Mouse (Mus musculus): ENCODE data around the gene Lrmda. TPM values are rescaled to one million over a fixed set of nuclear protein-coding genes. Genes with fewer than 3 reads are reported as not detected.

Gene Lrmda
- polyA plus RNA-seq, 1 experiment: not detected

DNA sequence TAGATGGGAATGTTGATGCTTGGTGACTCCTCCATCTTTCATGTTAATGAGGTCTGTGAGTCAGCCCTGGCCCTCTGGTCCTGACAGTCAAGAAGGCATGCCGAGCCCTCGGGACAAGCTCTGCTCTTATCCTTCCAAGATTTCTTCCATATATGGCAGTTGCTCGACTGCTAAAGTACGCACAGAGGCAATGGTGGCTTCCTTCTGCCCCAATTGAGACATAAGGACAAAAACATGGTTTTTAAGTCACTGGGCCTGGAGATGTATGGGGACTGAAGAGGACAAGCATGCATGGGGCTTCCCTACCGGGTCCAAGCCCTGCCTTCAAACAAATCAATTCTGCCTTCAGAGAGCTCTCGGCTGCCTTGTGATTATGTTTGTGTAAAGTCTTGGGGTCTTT is 793.3 kb downstream of the Lrmda start:
- peak overlapping the region; percentile 99 for H3K27ac ChIP-seq (ENCODE audit: insufficient read depth, low read length)
- peaks cover 9% of the 10 kb centered on the region for H3K4me1 ChIP-seq (ENCODE audit: control insufficient read depth, insufficient read depth, low read length)
- H3K4me3 ChIP-seq (ENCODE audit: insufficient read depth, low read length): no peak overlapping the region
- TF ChIP-seq CTCF (IDR thresholded peaks at IDR 0.05; ENCODE audit: borderline replicate concordance, insufficient read depth, low read length) (no peak), POLR2A (IDR thresholded peaks at IDR 0.05; ENCODE audit: low read depth, low read length) (no peak)

DNA sequence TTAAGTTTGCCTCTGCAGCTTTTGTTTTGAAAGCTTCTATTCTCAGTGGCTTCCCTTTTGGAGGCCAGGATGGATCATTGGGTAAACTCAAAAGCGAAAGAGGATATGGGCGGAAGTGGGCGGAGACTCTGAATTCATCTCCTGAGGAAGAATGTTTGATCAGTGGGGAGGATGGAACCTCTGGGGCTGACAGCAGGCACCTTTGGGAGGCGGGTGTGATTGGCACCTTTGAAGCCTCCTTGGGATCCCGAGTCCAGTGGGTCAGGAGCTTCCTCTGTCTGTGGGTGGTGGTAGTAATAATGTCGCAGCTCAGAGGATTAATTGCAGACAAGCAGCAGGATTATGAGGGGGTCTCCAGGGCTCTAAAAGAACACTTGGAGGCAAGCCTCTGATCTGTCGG is 793.9 kb downstream of the Lrmda start:
- Histone ChIP-seq H3K4me3 (ENCODE audit: insufficient read depth, low read length) (no peak overlapping the region), H3K4me1 (ENCODE audit: control insufficient read depth, insufficient read depth, low read length) (peaks cover 9% of the 10 kb centered on the region), H3K27ac (ENCODE audit: insufficient read depth, low read length) (peak overlapping the region; percentile 99)
- TF ChIP-seq CTCF (IDR thresholded peaks at IDR 0.05; ENCODE audit: borderline replicate concordance, insufficient read depth, low read length) (no peak), POLR2A (IDR thresholded peaks at IDR 0.05; ENCODE audit: low read depth, low read length) (no peak)

DNA sequence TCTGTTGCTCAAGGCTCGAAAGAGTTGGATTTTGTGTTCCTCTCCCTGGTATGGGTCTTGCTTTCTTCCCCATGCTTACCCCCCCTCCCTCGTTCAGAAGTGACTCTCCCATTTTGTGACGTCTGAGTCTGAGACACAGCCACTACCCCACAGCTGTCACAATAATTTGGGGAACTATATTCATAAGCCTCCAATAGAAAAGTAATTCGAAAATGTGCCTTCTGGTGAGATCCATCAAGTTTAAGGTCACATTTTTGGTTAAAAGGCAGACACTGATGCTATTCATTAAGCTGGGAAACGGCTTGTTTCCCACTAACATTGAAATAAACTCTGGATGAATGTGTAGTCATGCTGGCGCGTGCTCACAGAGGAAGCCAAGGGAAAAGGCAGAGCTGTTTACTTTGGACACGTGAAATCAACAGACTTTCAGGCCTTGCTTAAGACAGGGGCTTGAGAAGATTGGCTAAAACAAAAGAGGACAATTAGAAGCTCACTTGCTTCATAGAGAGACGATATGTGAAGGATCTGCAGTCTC is 795.4 kb downstream of the Lrmda start:
- no peak for TF ChIP-seq POLR2A (IDR thresholded peaks at IDR 0.05; ENCODE audit: low read depth, low read length)
- TF ChIP-seq CTCF (IDR thresholded peaks at IDR 0.05; ENCODE audit: borderline replicate concordance, insufficient read depth, low read length): no peak
- Histone ChIP-seq H3K27ac (ENCODE audit: insufficient read depth, low read length) (peak overlapping the region; percentile 100), H3K4me1 (ENCODE audit: control insufficient read depth, insufficient read depth, low read length) (peaks cover 9% of the 10 kb centered on the region), H3K4me3 (ENCODE audit: insufficient read depth, low read length) (no peak overlapping the region)

DNA sequence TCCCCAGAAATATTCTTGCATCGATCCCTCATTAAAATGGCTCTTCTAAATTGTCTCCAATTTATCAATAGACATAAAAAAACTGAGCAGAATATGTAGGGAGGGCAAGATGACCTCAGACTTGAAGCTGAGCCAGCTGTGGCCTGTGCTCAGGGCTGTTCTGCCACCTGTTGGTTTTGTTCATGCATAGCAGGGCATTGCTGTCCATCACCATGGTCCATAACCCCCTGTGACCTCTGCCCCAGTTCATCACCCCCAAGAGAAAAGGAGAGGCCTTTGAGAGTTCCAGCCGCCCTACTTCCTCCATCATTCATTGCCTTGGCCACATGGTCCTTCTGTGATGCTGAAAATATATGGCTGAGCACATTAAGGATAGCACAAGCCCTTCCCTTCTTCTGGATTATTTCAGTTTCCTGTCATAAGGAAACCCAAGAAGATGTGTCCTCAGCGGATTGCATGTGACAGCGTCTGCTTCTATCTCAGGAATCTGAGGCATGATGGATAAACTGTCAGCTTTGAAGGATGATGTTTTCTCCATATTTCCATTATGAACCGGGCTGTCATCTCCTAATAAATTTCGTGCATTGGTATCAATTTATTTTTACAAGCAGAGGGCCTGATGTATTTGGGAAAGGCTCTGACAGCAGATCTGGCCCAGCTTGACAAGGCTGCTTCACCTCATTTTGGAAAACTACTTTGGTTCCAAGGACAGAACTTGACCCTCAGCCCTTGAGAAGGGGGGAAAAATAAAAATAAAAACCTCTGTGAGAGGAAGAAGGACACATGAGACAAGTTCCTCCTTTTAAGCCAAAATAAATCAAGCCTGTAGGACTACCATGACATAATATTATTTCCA is 798.1 kb downstream of the Lrmda start:
- H3K4me3 ChIP-seq (ENCODE audit: insufficient read depth, low read length): no peak overlapping the region
- TF ChIP-seq POLR2A (IDR thresholded peaks at IDR 0.05; ENCODE audit: low read depth, low read length) (no peak), CTCF (IDR thresholded peaks at IDR 0.05; ENCODE audit: borderline replicate concordance, insufficient read depth, low read length) (peak; percentile 54; the same call in 1 of the 2 replicates)
- peaks cover 12% of the 10 kb centered on the region for H3K4me1 ChIP-seq (ENCODE audit: control insufficient read depth, insufficient read depth, low read length)
- peak overlapping the region; percentile 39 for H3K27ac ChIP-seq (ENCODE audit: insufficient read depth, low read length)

DNA sequence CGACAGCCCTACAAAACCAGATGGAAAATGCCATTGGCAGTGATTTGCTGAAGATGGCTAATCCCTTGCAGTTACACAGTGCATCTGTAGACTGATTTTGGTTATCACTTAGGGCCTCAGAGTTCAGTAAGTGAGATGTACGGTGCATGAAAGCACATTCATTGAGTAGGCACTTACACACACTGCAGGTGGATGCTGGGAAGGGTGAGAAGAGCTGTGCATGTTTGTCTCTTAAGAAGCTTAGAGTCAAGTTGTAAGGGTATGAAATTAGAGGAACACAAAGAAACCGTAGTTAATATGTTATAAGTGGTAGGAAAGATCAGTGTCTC is 798.7 kb downstream of the Lrmda start:
- TF ChIP-seq CTCF (IDR thresholded peaks at IDR 0.05; ENCODE audit: borderline replicate concordance, insufficient read depth, low read length) (no peak), POLR2A (IDR thresholded peaks at IDR 0.05; ENCODE audit: low read depth, low read length) (no peak)
- Histone ChIP-seq H3K4me1 (ENCODE audit: control insufficient read depth, insufficient read depth, low read length) (peaks cover 14% of the 10 kb centered on the region), H3K4me3 (ENCODE audit: insufficient read depth, low read length) (no peak overlapping the region), H3K27ac (ENCODE audit: insufficient read depth, low read length) (peak overlapping the region; percentile 39)

DNA sequence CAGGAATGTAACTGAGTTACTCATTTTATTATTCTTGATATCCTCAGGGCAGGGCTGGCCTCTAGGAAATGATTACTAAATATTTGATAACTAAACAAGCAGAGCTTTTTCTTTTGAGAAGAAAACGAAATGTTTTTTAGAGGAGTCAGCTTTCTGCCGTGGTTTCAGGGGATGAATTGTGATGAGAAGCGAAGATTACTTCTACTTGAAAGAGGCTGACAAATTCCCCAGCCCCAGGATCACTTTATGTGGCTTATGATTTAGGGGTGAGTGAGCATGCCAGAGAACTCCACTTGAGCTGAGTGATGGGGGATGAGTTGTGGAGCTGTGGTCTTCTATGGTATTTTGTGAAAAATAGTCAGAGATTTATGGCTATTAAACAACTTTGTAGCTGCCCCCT is 803.4 kb downstream of the Lrmda start:
- Histone ChIP-seq H3K4me3 (ENCODE audit: insufficient read depth, low read length) (no peak overlapping the region), H3K4me1 (ENCODE audit: control insufficient read depth, insufficient read depth, low read length) (peaks cover 12% of the 10 kb centered on the region), H3K27ac (ENCODE audit: insufficient read depth, low read length) (peak overlapping the region; percentile 98)
- no peak for TF ChIP-seq POLR2A (IDR thresholded peaks at IDR 0.05; ENCODE audit: low read depth, low read length)
- TF ChIP-seq CTCF (IDR thresholded peaks at IDR 0.05; ENCODE audit: borderline replicate concordance, insufficient read depth, low read length): no peak

DNA sequence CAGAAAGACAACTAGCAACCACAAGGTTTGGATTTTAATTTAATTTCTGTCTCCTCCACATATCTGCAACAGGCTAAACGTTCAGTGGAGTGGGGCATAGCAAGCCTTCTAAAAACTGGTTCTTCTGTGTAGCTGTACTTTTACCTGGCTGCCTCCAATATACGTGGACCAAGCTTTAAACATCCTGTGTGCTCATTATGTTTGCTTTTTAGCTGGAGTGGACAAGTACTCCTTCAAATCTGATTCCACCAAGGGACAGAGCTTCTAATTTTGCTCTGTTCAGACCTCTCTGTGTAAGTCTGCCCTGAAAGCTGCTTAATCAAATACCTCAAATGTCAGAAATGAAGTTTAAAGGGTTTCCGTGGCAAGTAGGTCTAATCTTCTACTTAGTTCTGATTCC is 807.3 kb downstream of the Lrmda start:
- no peak overlapping the region for H3K27ac ChIP-seq (ENCODE audit: insufficient read depth, low read length)

DNA sequence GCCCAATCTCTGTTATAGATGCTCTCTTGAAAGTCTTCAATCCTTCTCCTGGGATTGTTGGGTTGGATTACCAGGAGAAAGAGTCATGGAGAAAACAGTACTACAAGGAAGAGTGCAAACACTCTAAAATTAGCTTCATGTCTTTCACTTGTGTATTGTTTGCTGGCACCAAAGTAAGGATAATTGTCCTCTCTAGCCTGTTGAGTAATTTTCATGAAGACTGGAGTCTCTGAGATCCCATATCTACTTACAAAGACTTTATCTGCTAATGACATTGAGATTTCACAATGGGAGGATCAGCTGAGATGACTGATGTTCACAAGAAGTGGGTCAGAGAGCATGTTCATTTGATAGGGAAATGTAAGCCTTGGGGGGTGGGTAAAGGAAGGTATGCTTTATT is 817.5 kb downstream of the Lrmda start:
- H3K4me1 ChIP-seq (ENCODE audit: control insufficient read depth, insufficient read depth, low read length): no peaks in the 10 kb centered on the region
- no peak for TF ChIP-seq CTCF (IDR thresholded peaks at IDR 0.05; ENCODE audit: borderline replicate concordance, insufficient read depth, low read length)
- TF ChIP-seq POLR2A (IDR thresholded peaks at IDR 0.05; ENCODE audit: low read depth, low read length): no peak
- H3K27ac ChIP-seq (ENCODE audit: insufficient read depth, low read length): no peak overlapping the region
- H3K4me3 ChIP-seq (ENCODE audit: insufficient read depth, low read length): no peak overlapping the region

More for the DNA sequence above, 807.3 kb downstream of the Lrmda start:
- Histone ChIP-seq H3K4me3 (ENCODE audit: insufficient read depth, low read length) (no peak overlapping the region), H3K4me1 (ENCODE audit: control insufficient read depth, insufficient read depth, low read length) (peaks cover 12% of the 10 kb centered on the region)
- TF ChIP-seq CTCF (IDR thresholded peaks at IDR 0.05; ENCODE audit: borderline replicate concordance, insufficient read depth, low read length): no peak
- TF ChIP-seq POLR2A (IDR thresholded peaks at IDR 0.05; ENCODE audit: low read depth, low read length): no peak

DNA sequence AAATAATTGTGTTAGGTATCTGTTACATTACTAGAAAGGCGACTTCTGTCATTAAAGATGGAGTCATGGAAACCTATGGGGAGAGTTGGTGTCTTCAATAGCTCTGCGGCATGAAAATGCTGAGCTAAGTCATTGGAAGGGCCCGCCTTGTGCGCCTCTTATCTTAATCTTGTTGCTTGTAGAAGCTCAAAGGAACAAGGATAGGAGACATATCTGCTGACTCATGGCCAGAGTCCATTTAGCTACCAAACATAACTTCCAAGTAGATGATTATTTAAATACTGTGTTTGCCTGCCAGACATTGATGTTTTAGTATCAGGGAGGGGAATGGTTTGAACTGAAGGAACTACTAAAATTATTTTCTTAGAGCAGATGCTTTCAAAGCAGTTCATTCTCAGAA is 821.6 kb downstream of the Lrmda start:
- H3K27ac ChIP-seq (ENCODE audit: insufficient read depth, low read length): no peak overlapping the region
- H3K4me1 ChIP-seq (ENCODE audit: control insufficient read depth, insufficient read depth, low read length): no peaks in the 10 kb centered on the region
- no peak overlapping the region for H3K4me3 ChIP-seq (ENCODE audit: insufficient read depth, low read length)
- TF ChIP-seq POLR2A (IDR thresholded peaks at IDR 0.05; ENCODE audit: low read depth, low read length): no peak
- no peak for TF ChIP-seq CTCF (IDR thresholded peaks at IDR 0.05; ENCODE audit: borderline replicate concordance, insufficient read depth, low read length)

DNA sequence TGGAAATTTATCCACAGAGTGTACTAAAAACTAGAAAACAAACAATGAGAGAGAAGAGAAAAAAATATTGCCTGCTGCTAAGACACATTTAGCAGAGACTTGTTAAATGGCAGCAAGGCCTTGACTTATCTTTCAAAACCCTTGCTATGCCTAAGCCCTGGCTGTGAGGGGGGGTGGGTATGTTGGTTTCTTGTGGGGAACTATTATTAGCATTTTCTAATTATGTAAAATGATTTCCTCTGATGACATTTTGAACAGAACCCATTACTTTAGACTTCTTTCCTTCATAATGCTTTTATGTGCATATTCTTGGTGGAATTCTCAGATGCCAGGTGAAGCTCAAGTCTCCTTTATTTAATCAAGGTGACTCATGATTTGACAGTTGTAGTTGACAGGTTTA is 824.5 kb downstream of the Lrmda start:
- H3K4me3 ChIP-seq (ENCODE audit: insufficient read depth, low read length): no peak overlapping the region

More for the DNA sequence above, 824.5 kb downstream of the Lrmda start:
- no peak for TF ChIP-seq CTCF (IDR thresholded peaks at IDR 0.05; ENCODE audit: borderline replicate concordance, insufficient read depth, low read length)
- TF ChIP-seq POLR2A (IDR thresholded peaks at IDR 0.05; ENCODE audit: low read depth, low read length): no peak
- Histone ChIP-seq H3K4me1 (ENCODE audit: control insufficient read depth, insufficient read depth, low read length) (no peaks in the 10 kb centered on the region), H3K27ac (ENCODE audit: insufficient read depth, low read length) (no peak overlapping the region)
